Mouse (Mus musculus): ENCODE measurements around the gene Krtap3-2.
"Not testable (repeated sequence)": the region's sequence is repeated elsewhere in the genome, so short reads cannot be mapped to it uniquely, and the experiment has no call there.

Gene Krtap3-2

GRCm38 (mm10) chr11:99556753-99557152 lies at the start of gene Krtap3-2:
Gene Krtap3-2 (minus strand): TSS chr11:99556853.
- DNase-seq (ENCODE audit: low read depth, low spot score) = no peak

GRCm38 (mm10) chr11:99603208-99603607 lies 46.6 kb upstream of the Krtap3-2 start, which contains the start of gene Gm11938:
Gene Gm11938 (minus strand): TSS chr11:99603308.
- not testable (repeated sequence) for DNase-seq (ENCODE audit: low read depth, low spot score)

- not testable (repeated sequence) for DNase-seq (ENCODE audit: low read depth, low spot score)
Observed at GRCm38 (mm10) chr11:99597742-99598141, 41.1 kb upstream of the Krtap3-2 start, which contains the start of gene Krtap9-3. Gene Krtap9-3 (minus strand): TSS chr11:99598105.

GRCm38 (mm10) chr11:99590981-99591380 lies 34.3 kb upstream of the Krtap3-2 start, which contains the start of gene Krtap1-3:
Gene Krtap1-3 (minus strand): TSS chr11:99591339.
- no peak for DNase-seq (ENCODE audit: low read depth, low spot score)

GRCm38 (mm10) chr11:99585096-99585495 lies 28.4 kb upstream of the Krtap3-2 start:
- DNase-seq (ENCODE audit: low read depth, low spot score) = peak; percentile 80

GRCm38 (mm10) chr11:99583245-99583704 lies 26.6 kb upstream of the Krtap3-2 start, which contains the start of gene Krtap1-4:
Gene Krtap1-4 (minus strand): TSS chr11:99583654.
- no peak for DNase-seq (ENCODE audit: low read depth, low spot score)

- peak; percentile 79 for DNase-seq (ENCODE audit: low read depth, low spot score)
Observed at GRCm38 (mm10) chr11:99581564-99581963, 24.9 kb upstream of the Krtap3-2 start.

GRCm38 (mm10) chr11:99581051-99581450 lies 24.4 kb upstream of the Krtap3-2 start:
- no peak for DNase-seq (ENCODE audit: low read depth, low spot score)

- no peak for DNase-seq (ENCODE audit: low read depth, low spot score)
Observed at GRCm38 (mm10) chr11:99580636-99581035, 24.0 kb upstream of the Krtap3-2 start, which contains the start of gene Krtap1-5. Gene Krtap1-5 (minus strand): TSS chr11:99581016.

GRCm38 (mm10) chr11:99574106-99574505 lies 17.5 kb upstream of the Krtap3-2 start:
- DNase-seq (ENCODE audit: low read depth, low spot score) = peak; percentile 69

- peak; percentile 74 for DNase-seq (ENCODE audit: low read depth, low spot score)
Observed at GRCm38 (mm10) chr11:99573164-99573563, 16.5 kb upstream of the Krtap3-2 start.

- no peak for DNase-seq (ENCODE audit: low read depth, low spot score)
Observed at GRCm38 (mm10) chr11:99566530-99566929, 9.9 kb upstream of the Krtap3-2 start, which contains the start of gene Krtap3-1. Gene Krtap3-1 (minus strand): TSS chr11:99566630.

GRCm38 (mm10) chr11:99562580-99562979 lies 5.9 kb upstream of the Krtap3-2 start:
- DNase-seq (ENCODE audit: low read depth, low spot score) = no peak

- no peak for DNase-seq (ENCODE audit: low read depth, low spot score)
Observed at GRCm38 (mm10) chr11:99559366-99559765, 2.7 kb upstream of the Krtap3-2 start, which contains the start of gene Gm11939. Gene Gm11939 (minus strand): TSS chr11:99559466.

GRCm38 (mm10) chr11:99557976-99558745 lies 1.5 kb upstream of the Krtap3-2 start:
- DNase-seq (ENCODE audit: low read depth, low spot score) = peak; percentile 60

- no peak for DNase-seq (ENCODE audit: low read depth, low spot score)
Observed at GRCm38 (mm10) chr11:99556195-99556594, 458 bp downstream of the Krtap3-2 start.

- no peak for DNase-seq (ENCODE audit: low read depth, low spot score)
Observed at GRCm38 (mm10) chr11:99550765-99551164, 5.9 kb downstream of the Krtap3-2 start, which contains the start of gene Krtap3-3. Gene Krtap3-3 (minus strand): TSS chr11:99550865.

GRCm38 (mm10) chr11:99547892-99548291 lies 8.8 kb downstream of the Krtap3-2 start:
- DNase-seq (ENCODE audit: low read depth, low spot score) = no peak

GRCm38 (mm10) chr11:99539721-99540120 lies 16.9 kb downstream of the Krtap3-2 start:
- DNase-seq (ENCODE audit: low read depth, low spot score) = peak; percentile 88

GRCm38 (mm10) chr11:99521288-99521860 lies 35.3 kb downstream of the Krtap3-2 start, which contains the start of gene Krt39:
Gene Krt39 (minus strand): TSS chr11:99521338.
- no peak for DNase-seq (ENCODE audit: low read depth, low spot score)

- no peak for DNase-seq (ENCODE audit: low read depth, low spot score)
Observed at GRCm38 (mm10) chr11:99514098-99514497, 42.6 kb downstream of the Krtap3-2 start.
